Mouse (Mus musculus): ENCODE data around the gene Erp44.
A peak's percentile ranks its signal among the peaks of the same experiment; 100 is the strongest.

Gene Erp44

GRCm38 (mm10) chr4:48279498-48280134, at the start of gene Erp44, which contains the start of gene Invs:
Erp44 (minus strand) TSS chr4:48279558.
Invs (plus strand) TSS chr4:48279760.
- DNase-seq (ENCODE audit: low spot score) = peak; percentile 99

DNA sequence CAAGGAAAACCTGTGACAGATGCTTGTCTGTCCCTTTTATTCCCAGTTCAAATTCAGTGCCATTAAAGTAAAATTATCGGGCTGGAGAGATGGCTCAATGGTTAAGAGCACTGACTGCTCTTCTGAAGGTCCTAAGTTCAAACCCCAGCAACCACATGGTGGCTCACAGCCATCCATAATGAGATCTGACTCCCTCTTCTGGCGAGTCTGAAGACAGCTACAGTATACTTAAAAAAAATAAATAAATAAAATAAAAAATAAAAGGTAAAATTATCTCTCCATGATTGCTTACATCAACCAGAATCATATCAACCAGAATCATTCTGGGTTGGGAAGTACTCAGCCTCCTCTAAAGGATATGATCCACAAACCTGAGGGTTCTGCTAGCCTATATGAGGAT, 48.7 kb upstream of the Erp44 start:
- no peak for DNase-seq (ENCODE audit: low spot score)

DNA sequence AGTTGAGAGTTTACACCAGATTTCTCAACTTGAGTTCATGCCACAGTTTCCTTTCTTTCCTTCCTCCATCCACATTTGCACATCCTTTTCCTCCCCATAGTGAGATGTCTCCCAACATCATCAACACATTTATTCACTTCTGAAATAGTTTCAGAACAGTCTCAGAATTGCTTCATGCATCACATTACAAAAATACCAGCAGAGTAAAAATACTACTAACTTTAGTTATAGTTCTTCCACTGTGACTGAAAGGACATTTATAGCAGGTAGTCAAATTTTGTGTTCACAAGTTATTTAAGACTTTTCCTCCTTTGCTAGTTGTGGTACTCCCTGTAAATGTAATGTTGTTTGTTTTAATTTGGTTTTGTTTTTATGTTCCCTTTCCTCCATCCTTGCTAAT, 47.8 kb upstream of the Erp44 start:
- DNase-seq (ENCODE audit: low spot score) = no peak

GRCm38 (mm10) chr4:48322095-48322494, 42.7 kb upstream of the Erp44 start:
- no peak for DNase-seq (ENCODE audit: low spot score)

- DNase-seq (ENCODE audit: low spot score) = no peak
These were observed 41.9 kb upstream of the Erp44 start for GRCm38 (mm10) chr4:48321276-48321675.

- no peak for DNase-seq (ENCODE audit: low spot score)
These were observed 36.7 kb upstream of the Erp44 start for GRCm38 (mm10) chr4:48316036-48316435.

- no peak for DNase-seq (ENCODE audit: low spot score)
These were observed 35.5 kb upstream of the Erp44 start for GRCm38 (mm10) chr4:48314814-48315213.

DNA sequence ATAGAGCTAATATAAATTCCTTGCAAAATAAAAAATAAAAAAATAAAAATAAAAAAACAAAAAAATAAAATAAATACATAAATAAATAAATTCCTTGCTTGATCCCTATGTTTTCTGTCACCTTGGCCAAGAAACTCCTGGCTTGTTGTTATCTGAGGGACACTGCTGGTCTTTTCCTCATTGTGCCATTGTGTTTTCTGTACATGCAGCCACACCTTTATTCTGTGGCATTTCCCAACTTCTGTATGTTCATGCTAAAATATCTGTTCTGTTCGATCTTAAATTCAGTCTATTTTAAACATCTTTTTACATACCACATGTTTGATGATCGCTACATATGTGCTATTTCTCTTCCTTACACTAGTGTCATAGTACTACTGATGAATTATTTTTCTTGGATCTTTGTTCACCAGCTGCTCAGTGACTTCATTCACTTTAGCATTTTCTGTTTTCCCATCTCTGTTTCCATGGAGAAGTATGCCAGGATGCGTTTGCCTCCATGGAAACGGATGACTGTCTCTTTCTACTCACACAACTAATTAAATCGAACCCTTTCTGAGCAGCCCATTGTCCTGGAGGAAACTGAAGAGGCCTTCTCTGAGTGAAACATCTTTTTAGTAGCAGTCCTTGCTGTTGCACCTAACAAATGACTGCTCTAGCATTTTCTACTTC, 7.9 kb upstream of the Erp44 start:
- peak; percentile 65 for DNase-seq (ENCODE audit: low spot score)

- DNase-seq (ENCODE audit: low spot score) = no peak
These were observed 1.8 kb upstream of the Erp44 start for GRCm38 (mm10) chr4:48281121-48281520.

DNA sequence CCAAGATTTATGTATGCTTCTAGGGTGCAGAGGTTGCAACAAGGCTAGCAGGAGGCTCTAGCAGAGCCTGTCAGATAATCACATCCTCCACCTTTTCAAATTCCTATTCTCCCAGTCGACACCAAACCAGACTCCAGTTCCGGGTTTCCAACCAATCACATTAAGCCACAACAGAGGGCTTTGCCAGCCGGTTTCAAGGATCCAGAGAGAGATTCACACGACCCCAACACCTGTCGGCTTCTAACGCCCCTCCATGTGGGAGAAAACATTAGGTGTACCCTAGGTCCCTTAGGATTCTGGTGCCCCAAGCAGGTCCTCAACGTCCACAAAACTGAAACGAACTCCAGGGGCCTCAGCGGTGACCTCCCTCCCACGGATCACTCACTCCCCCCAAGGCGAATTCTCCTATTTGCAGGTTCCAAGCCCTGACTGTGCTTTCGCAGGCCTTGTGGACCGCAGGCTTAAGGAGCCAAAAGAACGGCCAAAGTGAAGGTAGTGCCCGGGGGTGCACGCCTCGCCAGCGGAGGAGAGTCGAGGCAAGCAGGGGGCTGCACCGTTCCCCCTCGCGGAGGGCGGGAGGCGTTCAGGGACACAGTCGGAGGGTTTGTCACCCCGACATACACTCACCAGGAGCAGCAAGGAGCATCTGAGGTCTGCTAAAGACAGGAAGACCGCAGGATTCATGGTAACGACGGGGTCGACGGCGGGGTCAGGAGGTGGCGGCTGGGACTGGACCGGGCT, 431 bp downstream of the Erp44 start:
- DNase-seq (ENCODE audit: low spot score) = peak; percentile 49

- DNase-seq (ENCODE audit: low spot score) = no peak
These were observed 2.3 kb downstream of the Erp44 start for GRCm38 (mm10) chr4:48277011-48277410.

DNA sequence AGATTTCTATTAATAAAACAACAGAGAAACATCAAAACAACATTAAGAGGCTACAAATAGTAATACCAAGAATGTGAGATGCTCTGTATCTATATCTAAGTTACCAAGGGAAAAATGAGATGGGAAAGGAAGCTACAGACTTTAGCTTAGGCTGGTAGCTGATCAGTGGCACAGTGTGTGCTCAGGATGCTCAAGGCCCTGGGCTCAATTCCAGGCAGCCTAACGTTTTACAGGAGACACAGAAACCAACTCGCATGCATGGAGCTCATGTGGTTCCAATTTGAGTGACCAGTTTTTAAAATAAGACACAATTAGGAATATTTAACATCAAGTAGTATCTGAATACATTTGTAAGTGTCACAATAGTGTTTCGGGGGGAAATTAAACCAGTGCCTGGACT, 3.6 kb downstream of the Erp44 start:
- no peak for DNase-seq (ENCODE audit: low spot score)

DNA sequence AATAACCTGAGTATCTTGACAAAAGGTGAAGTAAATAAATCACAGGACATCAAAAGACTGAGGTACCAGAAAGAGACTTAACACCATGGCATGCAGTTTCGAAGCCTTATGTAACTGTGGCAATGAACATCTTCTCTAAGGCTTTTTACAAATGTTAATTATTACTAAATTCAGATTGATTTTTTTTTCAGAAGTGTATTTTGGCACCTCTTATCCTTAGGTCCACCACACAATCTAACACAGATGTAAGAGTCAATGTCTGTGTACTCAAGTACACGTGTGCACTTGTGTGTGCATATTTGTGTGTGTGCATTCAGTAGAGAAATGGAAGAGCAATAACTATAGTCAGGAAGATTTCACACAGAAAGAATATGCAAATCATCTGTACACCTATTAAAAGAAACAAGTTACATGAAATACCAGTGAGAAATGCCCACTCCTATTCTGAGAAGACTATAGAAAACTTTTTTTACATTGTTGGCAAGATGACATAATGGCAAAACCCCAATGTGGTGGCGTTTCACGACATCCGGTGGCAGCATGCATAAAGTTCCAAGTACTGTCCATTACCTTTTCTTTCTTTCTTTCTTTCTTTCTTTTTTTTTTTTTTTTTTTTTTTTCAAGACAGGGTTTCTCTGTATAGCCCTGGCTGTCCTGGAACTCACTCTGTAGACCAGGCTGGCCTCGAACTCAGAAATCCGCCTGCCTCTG, 6.1 kb downstream of the Erp44 start:
- no peak for DNase-seq (ENCODE audit: low spot score)

- DNase-seq (ENCODE audit: low spot score) = no peak
These were observed 7.5 kb downstream of the Erp44 start for GRCm38 (mm10) chr4:48271838-48272237.

GRCm38 (mm10) chr4:48270532-48270931, 8.8 kb downstream of the Erp44 start:
- DNase-seq (ENCODE audit: low spot score) = no peak

GRCm38 (mm10) chr4:48268127-48268526, 11.2 kb downstream of the Erp44 start:
- DNase-seq (ENCODE audit: low spot score) = no peak

DNA sequence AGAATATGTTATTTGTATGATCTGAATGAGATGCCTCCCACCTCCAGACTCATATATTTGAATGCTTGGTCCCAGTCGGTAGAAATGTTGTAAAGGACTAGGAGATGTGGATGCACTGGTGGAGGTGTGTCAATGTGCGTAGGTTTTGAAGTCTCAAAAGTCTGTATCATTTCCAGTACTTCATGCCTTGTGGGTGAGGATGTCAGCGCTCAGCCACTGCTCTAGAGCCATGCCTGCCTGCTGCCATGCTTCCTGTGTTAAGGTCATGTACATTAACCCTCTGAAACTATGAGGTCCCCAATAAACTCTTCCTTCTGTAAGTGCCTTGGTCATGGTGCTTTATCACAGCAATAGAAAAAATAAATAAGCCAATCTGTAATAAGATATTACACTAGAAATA, 11.7 kb downstream of the Erp44 start:
- no peak for DNase-seq (ENCODE audit: low spot score)

DNA sequence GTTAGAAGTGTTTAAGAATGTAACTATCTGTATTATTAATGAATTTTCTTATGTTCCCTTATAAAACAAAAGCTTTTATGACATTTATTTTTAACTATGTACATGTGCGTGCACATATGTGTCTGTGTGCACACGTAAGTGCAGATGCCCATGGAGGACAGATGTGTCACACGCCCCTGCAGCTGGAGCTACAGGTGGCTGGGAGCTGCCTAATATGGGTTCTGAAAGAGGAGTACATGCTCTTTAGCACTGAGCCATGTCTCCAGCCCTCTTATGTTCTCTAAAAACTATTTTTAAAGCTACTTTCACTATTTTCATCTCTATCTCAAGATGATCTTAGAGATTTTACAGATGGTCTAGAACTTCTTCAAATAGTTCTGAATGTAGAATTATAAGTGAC, 21.3 kb downstream of the Erp44 start:
- no peak for DNase-seq (ENCODE audit: low spot score)

DNA sequence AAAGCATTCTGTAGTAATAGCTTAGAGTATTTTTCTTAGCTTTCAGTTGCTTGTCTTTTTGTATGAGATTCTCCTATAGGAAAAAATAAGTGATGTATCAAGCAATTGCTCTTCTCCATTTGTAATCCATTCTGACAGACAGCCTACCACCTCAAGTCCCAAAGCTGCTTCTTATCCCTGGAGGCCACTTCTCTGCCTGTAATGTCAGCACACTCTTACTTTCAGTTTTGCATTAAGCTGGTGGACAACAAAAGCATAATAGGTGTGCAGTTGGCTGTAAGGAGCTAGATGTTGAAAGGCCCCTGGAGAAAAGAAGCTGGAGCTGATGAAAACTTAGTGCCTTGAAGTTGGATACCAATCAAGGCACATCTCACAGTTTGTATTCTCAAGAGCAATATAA, 26.1 kb downstream of the Erp44 start:
- DNase-seq (ENCODE audit: low spot score) = no peak

DNA sequence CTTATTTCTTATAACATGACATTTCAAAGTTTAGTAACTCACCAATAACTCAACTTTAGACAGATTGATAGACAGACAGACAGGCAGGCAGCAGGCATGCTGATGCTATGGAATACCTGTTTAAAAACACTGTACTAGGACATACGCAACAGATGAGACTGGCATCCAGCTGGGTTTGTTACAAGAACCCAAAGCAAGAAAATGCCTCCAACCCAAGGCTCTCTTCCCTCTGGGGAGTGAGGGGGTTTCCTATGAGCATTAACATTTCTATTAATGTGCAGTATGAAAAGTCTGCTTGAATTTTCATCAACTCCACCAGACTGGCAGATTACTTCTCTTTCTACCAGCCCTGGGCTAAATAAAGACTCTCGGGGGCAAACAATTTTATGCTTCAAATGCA, 35.1 kb downstream of the Erp44 start:
- no peak for DNase-seq (ENCODE audit: low spot score)

GRCm38 (mm10) chr4:48243737-48244136, 35.6 kb downstream of the Erp44 start:
- DNase-seq (ENCODE audit: low spot score) = no peak

DNA sequence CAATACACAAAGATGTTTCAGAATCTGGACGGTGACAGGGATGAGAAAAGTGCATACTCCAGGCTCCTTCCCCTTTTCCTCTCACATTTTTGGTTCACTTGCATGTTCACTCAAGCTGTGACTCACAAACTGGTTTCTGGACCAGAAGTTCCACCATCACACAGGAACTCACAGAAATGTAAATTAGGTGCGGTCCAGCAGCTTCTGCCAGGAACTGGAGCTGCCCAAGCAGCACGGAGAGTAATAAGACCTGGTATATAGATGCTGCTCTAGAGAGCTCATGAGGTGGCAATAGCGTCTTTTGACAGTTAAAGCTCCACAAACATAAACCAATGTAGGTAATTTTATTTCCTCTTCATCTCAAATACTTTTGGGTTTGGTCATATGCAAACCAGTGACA, 36.9 kb downstream of the Erp44 start:
- no peak for DNase-seq (ENCODE audit: low spot score)

GRCm38 (mm10) chr4:48239046-48239445, 40.3 kb downstream of the Erp44 start:
- DNase-seq (ENCODE audit: low spot score) = no peak

Data from embryo, embryonic 10 days (tissue).